Mouse (Mus musculus) lung, adult 10 weeks (tissue): Measurements from ENCODE around the gene Hist1h4j. TPM values are rescaled to one million over a fixed set of nuclear protein-coding genes. Genes with fewer than 3 reads are reported as not detected.

Experiments
- polyA plus RNA-seq: library from polyadenylated mRNA; stranded (reverse); fragments of 350-450 nt; fragmentation: Illumina TruSeq; extraction: RNeasy Lipid Tissue Mini Kit (QIAGEN cat#74804); gene quantifications from one replicate; pipeline ENCODE4 v1.2.3, GENCODE M21; 2014; ENCODE audit warnings: low read depth, low replicate concordance; ENCODE audit not compliant: insufficient read depth

Gene Hist1h4j
- not detected for polyA plus RNA-seq

DNA sequence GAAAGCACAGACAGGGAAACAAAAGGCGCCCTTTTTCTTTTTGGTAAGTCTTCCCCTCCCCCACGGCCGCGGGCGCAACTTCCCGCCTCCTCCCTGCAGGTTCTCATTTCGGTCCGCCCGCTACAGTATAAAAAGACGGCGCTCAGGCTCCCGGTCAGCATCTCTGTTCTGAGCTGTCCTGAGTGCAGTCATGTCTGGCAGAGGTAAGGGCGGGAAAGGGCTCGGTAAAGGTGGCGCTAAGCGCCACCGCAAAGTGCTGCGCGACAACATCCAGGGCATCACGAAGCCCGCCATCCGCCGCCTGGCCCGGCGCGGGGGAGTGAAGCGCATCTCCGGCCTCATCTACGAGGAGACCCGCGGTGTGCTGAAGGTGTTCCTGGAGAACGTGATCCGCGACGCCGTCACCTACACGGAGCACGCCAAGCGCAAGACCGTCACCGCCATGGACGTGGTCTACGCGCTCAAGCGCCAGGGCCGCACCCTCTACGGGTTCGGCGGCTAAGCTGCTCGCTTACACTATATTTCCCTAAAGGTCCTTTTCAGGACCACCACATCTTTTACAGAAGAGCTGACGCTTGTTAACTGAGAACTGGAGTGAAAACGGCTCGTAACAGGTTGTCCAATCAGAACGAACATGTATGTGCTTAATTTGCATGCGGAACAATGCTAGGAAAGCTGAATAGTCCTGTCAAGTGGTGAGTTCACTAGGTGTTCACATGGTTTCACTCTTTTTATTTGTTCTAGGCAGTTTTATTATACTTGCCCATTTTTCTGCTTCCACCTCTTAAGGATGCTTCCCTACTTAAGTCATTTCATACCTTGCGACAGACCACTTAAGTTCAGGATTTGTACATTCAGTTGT is at the start of gene Hist1h4j:
Gene Hist1h4j, plus strand, starts transcription at position 159 of the 862 bp plus-strand sequence.

GRCm38 (mm10) chr13:21697811-21698210 is 37.1 kb upstream of the Hist1h4j start, which contains the start of gene Olfr1359:
Gene Olfr1359 (plus strand): TSS chr13:21698111.

GRCm38 (mm10) chr13:21715864-21716539 is 18.9 kb upstream of the Hist1h4j start, which contains the start of the genes Hist1h2bl and Hist1h2ai:
Gene Hist1h2bl (minus strand): TSS chr13:21716143.
Gene Hist1h2ai (plus strand): TSS chr13:21716422.

GRCm38 (mm10) chr13:21717397-21718357 is 17.2 kb upstream of the Hist1h4j start, which contains the start of gene Hist1h3h:
Gene Hist1h3h (plus strand): TSS chr13:21717659.

DNA sequence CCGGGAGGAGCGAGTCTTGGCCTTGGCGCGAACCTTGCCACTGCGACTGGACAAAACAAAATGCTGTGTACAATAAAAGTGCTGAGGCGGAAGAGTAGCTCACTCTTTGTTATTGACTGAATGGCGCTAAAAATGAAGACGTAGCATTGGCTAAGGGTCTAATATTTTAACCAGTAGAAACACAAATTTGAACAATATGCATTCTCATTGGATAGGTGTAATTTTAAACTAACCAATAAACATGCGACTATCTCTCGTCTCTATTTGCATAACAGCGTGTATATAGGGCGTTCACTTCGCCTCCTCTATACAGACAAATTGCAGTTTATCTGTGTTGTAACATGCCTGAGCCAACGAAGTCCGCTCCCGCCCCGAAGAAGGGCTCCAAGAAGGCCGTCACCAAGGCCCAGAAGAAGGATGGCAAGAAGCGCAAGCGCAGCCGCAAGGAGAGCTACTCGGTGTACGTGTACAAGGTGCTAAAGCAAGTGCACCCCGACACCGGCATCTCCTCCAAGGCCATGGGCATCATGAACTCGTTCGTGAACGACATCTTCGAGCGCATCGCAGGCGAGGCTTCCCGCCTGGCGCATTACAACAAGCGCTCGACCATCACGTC is 13.0 kb upstream of the Hist1h4j start, which contains the start of gene Hist1h2bm:
Gene Hist1h2bm, plus strand, starts transcription at position 288 of the 616 bp plus-strand sequence.

GRCm38 (mm10) chr13:21750159-21751017 is 15.5 kb downstream of the Hist1h4j start, which contains the start of gene Hist1h4k:
Gene Hist1h4k (minus strand): TSS chr13:21750505.

GRCm38 (mm10) chr13:21753524-21754285 is 18.8 kb downstream of the Hist1h4j start, which contains the start of the genes Hist1h2ak and Hist1h2bn:
Gene Hist1h2ak (minus strand): TSS chr13:21753827.
Gene Hist1h2bn (plus strand): TSS chr13:21754123.

DNA sequence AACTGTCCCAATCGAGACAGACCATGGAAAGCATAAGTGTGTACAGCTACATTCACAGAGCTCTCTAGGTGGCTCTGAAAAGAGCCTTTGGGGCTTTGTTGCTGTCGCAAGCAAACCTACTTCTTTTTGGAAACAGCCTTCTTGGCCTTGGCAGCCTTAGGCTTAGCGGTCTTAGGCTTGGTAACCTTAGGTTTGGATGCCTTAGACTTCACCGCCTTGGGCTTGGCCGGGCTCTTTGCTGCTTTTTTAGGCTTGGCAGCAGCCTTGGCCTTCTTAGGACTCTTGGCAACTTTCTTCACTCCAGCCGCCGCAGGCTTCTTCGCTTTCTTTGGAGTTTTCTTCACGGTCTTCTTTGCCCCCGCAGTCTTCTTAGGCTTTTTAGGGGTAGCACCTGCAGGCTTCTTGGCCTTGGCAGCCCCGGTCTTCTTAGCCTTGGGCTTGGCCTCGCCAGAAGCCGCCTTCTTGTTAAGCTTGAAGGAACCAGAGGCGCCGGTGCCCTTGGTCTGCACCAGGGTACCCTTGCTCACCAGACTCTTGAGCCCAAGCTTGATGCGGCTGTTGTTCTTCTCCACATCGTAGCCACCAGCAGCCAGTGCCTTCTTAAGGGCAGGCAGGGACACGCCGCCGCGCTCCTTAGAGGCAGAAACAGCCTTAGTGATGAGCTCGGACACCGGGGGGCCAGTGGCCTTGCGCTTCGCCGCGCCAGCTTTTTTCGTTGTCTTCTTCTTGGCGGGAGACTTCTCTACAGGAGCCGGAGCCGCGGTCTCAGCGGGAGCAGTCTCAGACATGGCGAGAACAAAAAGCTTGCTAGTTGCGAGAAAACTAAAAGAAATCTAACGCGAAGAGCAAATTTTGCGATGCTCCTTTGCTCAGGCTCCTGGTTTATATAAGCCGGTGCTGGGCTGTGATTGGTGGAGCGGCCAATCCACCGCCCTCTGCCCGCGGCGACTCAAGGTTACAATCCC is 45.2 kb downstream of the Hist1h4j start, which contains the start of gene Hist1h1b:
Gene Hist1h1b, minus strand, starts transcription at position 859 of the 965 bp plus-strand sequence.

DNA sequence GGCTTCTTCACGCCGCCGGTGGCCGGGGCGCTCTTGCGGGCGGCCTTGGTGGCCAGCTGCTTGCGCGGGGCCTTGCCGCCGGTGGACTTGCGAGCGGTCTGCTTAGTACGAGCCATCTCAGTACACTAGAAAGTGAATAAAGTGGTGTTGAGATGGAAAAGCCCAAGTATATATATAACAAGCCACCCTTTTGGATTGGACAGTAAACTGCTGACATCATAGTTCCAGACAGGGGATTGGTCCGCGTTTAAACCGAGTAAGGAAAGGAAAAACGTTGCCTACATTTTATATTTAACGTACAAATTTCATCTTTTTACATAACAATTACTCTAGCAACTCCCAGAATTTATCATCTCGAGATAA is 48.4 kb downstream of the Hist1h4j start, which contains the start of gene Hist1h3i:
Gene Hist1h3i, minus strand, starts transcription at position 116 of the 363 bp plus-strand sequence.

Other genes starting within 250 kb of the Hist1h4j start
- 0.23 TPM for gene AK157302, start 239.8 kb upstream of the Hist1h4j start, polyA plus RNA-seq
- 1.6 TPM for gene Gm11273, start 233.6 kb upstream of the Hist1h4j start, polyA plus RNA-seq
- gene Zkscan8, start 203.9 kb upstream of the Hist1h4j start, polyA plus RNA-seq = 1.7 TPM
- not detected for gene Olfr1366, start 192.3 kb upstream of the Hist1h4j start, polyA plus RNA-seq
- gene Olfr1535, start 175.2 kb upstream of the Hist1h4j start, polyA plus RNA-seq = not detected
- gene Olfr1364, start 153.3 kb upstream of the Hist1h4j start, polyA plus RNA-seq = not detected
- gene Olfr1362, start 121.0 kb upstream of the Hist1h4j start, polyA plus RNA-seq = not detected
- gene Olfr11, start 92.5 kb upstream of the Hist1h4j start, polyA plus RNA-seq = not detected
- not detected for gene Olfr1361, start 71.7 kb upstream of the Hist1h4j start, polyA plus RNA-seq
- not detected for gene Olfr1360, start 57.7 kb upstream of the Hist1h4j start, polyA plus RNA-seq
- not detected for gene Olfr1359, start 37.0 kb upstream of the Hist1h4j start, polyA plus RNA-seq
- not detected for gene Hist1h2bl, start 18.9 kb upstream of the Hist1h4j start, polyA plus RNA-seq
- not detected for gene Hist1h2ai, start 18.6 kb upstream of the Hist1h4j start, polyA plus RNA-seq
- not detected for gene Hist1h3h, start 17.4 kb upstream of the Hist1h4j start, polyA plus RNA-seq
- not detected for gene Hist1h2bm, start 13.0 kb upstream of the Hist1h4j start, polyA plus RNA-seq
- gene Hist1h4k, start 15.4 kb downstream of the Hist1h4j start, polyA plus RNA-seq = not detected
- gene Hist1h2ak, start 18.8 kb downstream of the Hist1h4j start, polyA plus RNA-seq = not detected
- not detected for gene Hist1h2bn, start 19.1 kb downstream of the Hist1h4j start, polyA plus RNA-seq
- gene Hist1h1b, start 45.6 kb downstream of the Hist1h4j start, polyA plus RNA-seq = not detected
- not detected for gene Hist1h3i, start 48.3 kb downstream of the Hist1h4j start, polyA plus RNA-seq
- gene Hist1h2an, start 52.2 kb downstream of the Hist1h4j start, polyA plus RNA-seq = not detected
- gene Hist1h2bp, start 52.4 kb downstream of the Hist1h4j start, polyA plus RNA-seq = not detected
- gene Hist1h2bq, start 75.1 kb downstream of the Hist1h4j start, polyA plus RNA-seq = 0.42 TPM
- gene Hist1h2ao, start 75.4 kb downstream of the Hist1h4j start, polyA plus RNA-seq = not detected
- gene Hist1h4m, start 76.7 kb downstream of the Hist1h4j start, polyA plus RNA-seq = 1.4 TPM
- gene Hist1h4n, start 97.1 kb downstream of the Hist1h4j start, polyA plus RNA-seq = 1.0 TPM
- not detected for gene Hist1h2ap, start 98.4 kb downstream of the Hist1h4j start, polyA plus RNA-seq
- gene Hist1h2br, start 98.7 kb downstream of the Hist1h4j start, polyA plus RNA-seq = not detected
- 1.2 TPM for gene Zfp184, start 210.0 kb downstream of the Hist1h4j start, polyA plus RNA-seq
- gene Pom121l2, start 246.1 kb downstream of the Hist1h4j start, polyA plus RNA-seq = not detected